Mouse (Mus musculus) spleen, embryonic (tissue): ENCODE measurements around the gene Mgst1.

Experiments used
- CTCF ChIA-PET: fragments of 350-600 bp; sonication (Branson Sonifier 250); formaldehyde crosslinking; loops from one replicate; lab custom pipeline; 2022; lab: Charles Lee

Gene Mgst1

DNA sequence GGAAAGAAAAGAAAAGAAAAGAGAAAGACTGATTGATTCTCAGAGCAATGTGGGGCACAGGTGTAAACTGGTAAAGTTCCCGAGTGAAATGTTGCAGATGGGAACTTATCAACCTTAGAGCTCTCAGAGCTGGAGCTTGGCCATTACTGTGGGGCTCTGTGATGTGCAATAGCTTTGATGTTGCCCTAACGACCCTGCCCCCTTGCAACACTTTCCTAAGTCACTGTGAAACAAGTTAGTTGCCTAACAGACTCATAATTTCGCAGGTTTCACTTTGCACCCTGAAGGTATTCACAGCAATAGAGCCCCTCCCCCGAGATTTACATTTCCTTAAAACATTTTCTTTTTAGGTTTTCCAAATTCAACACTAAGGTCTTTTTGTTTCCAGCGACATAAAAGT lies at the start of gene Mgst1:
TSS of gene Mgst1 (plus strand) at position 387 of the 400 bp plus-strand sequence.
- CTCF ChIA-PET = no interaction called here

GRCm38 (mm10) chr6:138092432-138092831 lies 47.7 kb upstream of the Mgst1 start:
- CTCF ChIA-PET = no interaction called here

DNA sequence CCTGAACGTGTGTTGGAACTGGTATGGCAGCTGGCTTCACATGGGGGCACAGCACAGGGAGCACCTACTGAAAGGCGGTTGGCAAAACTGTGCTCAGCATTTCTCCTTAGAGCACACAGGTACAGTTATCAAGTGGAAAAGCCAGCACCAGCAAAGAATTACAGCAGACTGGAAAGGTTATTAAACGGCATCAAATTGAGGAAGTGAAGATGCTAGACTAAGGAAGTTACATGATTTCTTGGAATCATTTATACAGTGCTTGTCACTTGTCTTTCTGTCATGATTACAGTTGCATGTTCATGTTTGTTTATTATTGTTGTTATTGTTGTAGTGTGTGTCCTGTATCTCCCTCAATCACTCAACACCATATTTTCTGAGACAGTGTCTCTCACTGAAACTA lies 45.1 kb upstream of the Mgst1 start:
- CTCF ChIA-PET = no interaction called here

GRCm38 (mm10) chr6:138099646-138100045 lies 40.5 kb upstream of the Mgst1 start:
- CTCF ChIA-PET = no interaction called here

GRCm38 (mm10) chr6:138101843-138102242 lies 38.3 kb upstream of the Mgst1 start:
- CTCF ChIA-PET = no interaction called here

DNA sequence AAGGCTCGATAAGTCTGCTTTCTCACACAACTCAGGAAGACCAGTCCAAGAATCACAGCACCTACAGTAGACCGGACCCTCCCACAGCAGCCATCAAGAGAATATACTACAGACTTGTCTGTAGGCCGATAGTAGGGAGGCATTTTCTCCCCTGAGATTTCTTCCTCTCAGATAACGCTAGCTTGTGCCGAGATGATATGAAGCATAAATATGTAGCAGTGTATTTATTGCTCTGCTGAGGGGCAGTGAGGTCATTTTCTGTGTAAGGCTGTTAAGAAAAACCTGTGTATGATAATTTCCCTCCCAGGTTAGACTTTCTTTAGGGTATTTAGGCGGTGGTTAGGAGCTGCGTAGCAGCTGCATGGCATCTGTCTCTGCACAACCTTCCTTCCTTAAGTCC lies 37.2 kb upstream of the Mgst1 start:
- CTCF ChIA-PET = no interaction called here

- CTCF ChIA-PET = no interaction called here
These were observed 35.6 kb upstream of the Mgst1 start for GRCm38 (mm10) chr6:138104559-138104958.

GRCm38 (mm10) chr6:138117496-138117895 lies 22.6 kb upstream of the Mgst1 start:
- CTCF ChIA-PET = no interaction called here

DNA sequence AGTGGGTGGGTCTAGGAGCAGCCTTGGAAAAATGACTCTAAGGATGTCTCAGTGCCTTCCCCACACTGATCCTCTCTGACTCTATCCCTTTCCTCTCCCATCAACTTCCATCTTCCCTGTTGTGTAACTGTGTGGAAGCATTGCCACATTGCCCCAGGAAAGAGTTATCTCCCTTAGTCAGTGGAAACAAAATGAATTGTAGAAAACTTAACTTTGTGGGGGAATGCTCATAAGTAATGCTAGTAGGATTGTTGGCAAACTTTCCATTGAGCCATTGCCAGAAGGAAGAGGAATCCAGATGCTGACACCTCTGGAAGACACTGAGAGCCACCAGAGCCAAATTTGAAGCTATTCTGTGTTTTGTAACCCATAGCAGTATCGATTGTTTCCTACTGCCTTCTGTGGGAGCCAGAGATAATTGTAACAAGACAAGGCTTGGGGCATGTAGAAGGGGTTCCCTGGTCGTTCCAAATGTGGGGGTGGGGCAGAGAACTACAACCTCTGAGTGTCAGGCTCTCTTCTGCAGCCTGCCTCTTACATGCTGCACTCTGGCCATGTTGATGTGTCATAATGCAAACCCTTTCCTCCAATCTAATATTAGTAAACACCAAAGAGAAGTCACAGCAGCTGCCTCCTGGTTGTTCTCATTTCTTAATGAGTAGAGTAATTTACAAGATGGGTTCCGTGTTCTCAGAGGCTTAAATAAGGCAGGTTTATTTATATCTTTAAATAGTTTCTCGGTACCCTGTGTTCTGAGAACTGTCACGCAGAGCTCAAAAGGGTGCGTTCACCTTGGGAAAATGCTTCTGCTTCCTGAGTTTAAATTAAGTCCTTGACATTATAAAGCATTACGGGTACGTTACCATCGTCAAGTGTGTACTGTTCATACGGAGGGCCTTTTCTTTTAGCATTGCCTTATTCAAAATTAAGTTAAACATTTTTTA lies 11.5 kb upstream of the Mgst1 start:
- CTCF ChIA-PET = no interaction called here

- CTCF ChIA-PET = no interaction called here
These were observed 9.6 kb upstream of the Mgst1 start for GRCm38 (mm10) chr6:138130541-138130940.

- CTCF ChIA-PET = no interaction called here
These were observed 220 bp downstream of the Mgst1 start for GRCm38 (mm10) chr6:138140336-138140735.

DNA sequence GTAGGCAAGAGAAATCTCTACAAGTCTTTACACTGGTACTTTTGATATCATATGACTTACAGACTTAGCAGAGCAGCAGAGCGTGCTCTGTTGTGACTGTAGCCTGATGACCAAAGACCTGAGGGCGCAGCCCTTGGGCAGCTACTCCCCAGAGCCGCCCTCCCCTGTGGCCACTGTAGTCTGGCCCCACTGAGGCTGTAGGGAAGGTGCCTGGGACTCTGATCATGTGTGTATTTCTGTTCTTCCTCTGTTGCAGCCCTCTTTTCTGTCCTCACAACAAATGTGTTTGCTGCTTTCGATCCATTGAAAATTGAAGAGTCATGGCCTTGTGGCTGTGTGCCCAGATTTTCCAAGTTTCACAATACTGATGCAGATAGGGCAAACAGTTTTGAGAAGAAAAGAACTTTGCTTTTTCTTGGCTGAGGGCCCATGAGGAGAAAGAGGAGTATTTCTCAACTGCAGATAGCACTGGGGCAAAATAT lies 1.0 kb downstream of the Mgst1 start:
- CTCF ChIA-PET = no interaction called here

DNA sequence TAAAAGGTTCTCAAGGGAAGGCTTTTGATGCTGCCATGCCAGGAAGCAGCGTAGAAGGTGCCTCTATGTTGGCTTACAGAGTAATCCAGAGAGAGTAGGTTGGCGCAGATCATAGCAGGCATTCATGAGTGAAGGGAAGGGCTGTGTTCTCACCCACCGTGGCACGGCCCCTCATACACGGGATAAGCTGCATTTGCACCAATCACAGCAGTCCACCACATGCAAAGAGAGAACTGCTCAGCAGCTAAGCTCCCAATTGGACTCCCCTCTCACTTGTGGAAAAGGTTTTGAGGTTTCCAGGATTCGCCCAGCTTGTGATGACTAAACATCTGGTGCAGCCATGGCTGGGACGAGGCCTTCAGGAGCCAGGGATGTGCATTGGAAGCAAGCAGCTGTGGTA lies 2.5 kb downstream of the Mgst1 start:
- CTCF ChIA-PET = interaction anchor here (0.5 kb wide), 1 partner anchor 10 kb away, joined by 3 read pairs; no protein-coding TSS in a partner anchor

GRCm38 (mm10) chr6:138143450-138143849 lies 3.3 kb downstream of the Mgst1 start:
- CTCF ChIA-PET = no interaction called here

DNA sequence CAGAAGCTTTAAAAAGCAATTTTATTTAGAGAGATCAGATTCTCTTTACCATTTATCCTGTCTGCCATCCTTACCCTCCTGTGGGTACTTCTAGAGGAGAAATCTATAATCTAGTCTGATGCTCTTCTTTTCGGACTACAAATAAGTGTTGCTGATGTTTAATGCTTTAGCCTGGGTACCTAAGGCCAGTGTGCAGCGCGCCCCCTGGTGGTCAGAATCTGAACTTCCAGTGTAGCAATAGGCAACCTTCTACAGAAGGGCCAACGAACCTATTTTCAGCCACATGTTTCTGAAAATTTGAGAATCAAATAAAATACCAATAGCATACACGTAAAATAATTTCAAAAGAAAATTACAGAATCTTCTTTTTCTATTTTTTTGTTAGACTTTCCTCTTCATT lies 13.0 kb downstream of the Mgst1 start:
- CTCF ChIA-PET = interaction anchor here (0.7 kb wide), 1 partner anchor 10 kb away, joined by 3 read pairs; no protein-coding TSS in a partner anchor

GRCm38 (mm10) chr6:138163920-138164319 lies 23.8 kb downstream of the Mgst1 start:
- CTCF ChIA-PET = no interaction called here

- CTCF ChIA-PET = no interaction called here
These were observed 31.5 kb downstream of the Mgst1 start for GRCm38 (mm10) chr6:138171480-138172224.
